Mouse (Mus musculus): Measurements from ENCODE around the gene Ano4. TPM values are rescaled to one million over a fixed set of nuclear protein-coding genes. Genes with fewer than 3 reads are reported as not detected.
A peak's percentile ranks its signal among the peaks of the same experiment; 100 is the strongest.

The Ano4 gene
- polyA plus RNA-seq, 1 experiment from 2014 or later = 2.0 TPM

DNA sequence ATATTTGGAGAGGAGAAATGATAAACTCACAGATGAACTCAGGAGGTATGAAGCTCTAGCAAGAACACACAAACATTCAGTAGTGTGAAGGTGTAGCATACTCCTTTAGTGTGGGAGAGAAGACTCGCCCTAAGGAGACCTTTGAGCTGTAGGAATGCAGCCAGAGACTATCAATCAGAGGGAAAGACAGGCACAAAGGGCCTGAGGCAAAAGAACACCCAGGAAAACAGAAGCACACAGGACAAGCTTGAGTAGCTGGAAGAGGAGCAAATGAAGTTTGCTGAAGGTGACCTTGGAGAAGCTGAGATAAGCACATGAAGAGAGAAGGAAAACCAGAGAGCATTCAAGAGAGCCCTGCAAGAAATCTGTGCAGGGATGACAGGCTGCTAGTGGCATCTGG, 25.5 kb upstream of the Ano4 start:
- TF ChIP-seq CTCF (IDR thresholded peaks at IDR 0.05; ENCODE audit: low read depth) = no peak
- 12% methylated on average over 1 of the region's 1 CpGs for WGBS

DNA sequence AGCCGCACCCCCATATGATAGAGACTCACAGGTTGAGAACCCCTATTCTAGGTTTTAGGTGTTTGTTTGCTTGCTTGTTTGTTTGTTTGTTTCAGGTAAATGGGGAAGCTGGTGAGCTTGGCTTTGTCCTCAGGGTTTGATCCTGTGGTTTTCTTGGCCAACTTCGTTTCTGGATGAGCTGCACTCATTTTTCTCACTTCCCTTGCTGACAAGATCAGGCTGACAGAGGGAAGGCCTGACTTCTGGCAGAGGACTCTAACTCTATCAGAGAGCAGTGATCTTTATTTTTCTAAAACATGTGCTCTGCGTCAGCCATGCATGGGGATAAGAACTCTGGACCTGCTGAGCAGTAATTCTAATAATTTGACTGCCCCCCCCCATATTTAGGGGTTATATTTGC, 14.4 kb upstream of the Ano4 start:
- no peaks in the 10 kb centered on the region for H3K36me3 ChIP-seq (ENCODE audit: insufficient read depth, low read length)
- no peak overlapping the region for H3K4me3 ChIP-seq (replicated peaks; ENCODE audit: low read depth, low read length)
- H3K27me3 ChIP-seq (ENCODE audit: insufficient read depth, low read length) = no peaks in the 10 kb centered on the region
- H3K9me3 ChIP-seq (replicated peaks; ENCODE audit: low read length) = no peaks in the 10 kb centered on the region
- no peak overlapping the region for H3K4me2 ChIP-seq (ENCODE audit: low read length)
- no peak overlapping the region for H3K27ac ChIP-seq
- no peaks in the 10 kb centered on the region for H3K4me1 ChIP-seq (replicated peaks; ENCODE audit: insufficient read depth, low read length)
- ATAC-seq (replicated peaks; ENCODE audit: low FRiP score, low read depth) (no peak), DNase-seq (ENCODE audit: low spot score) (peak; percentile 28)
- TF ChIP-seq CTCF (IDR thresholded peaks at IDR 0.05; ENCODE audit: low read depth) = no peak
- H3K9ac ChIP-seq (ENCODE audit: low read depth, low read length) = no peak overlapping the region
- WGBS = 65% methylated on average over 3 of the region's 3 CpGs

More for the DNA sequence above, 25.5 kb upstream of the Ano4 start:
- Histone ChIP-seq H3K4me2 (ENCODE audit: low read length) (no peak overlapping the region), H3K4me3 (replicated peaks; ENCODE audit: low read depth, low read length) (no peak overlapping the region), H3K9me3 (replicated peaks; ENCODE audit: low read length) (no peaks in the 10 kb centered on the region), H3K9ac (ENCODE audit: low read depth, low read length) (no peak overlapping the region), H3K27me3 (ENCODE audit: insufficient read depth, low read length) (no peaks in the 10 kb centered on the region), H3K36me3 (ENCODE audit: insufficient read depth, low read length) (no peaks in the 10 kb centered on the region), H3K4me1 (replicated peaks; ENCODE audit: insufficient read depth, low read length) (no peaks in the 10 kb centered on the region), H3K27ac (no peak overlapping the region)
- ATAC-seq (replicated peaks; ENCODE audit: low FRiP score, low read depth) = no peak
- no peak for DNase-seq (ENCODE audit: low spot score)

DNA sequence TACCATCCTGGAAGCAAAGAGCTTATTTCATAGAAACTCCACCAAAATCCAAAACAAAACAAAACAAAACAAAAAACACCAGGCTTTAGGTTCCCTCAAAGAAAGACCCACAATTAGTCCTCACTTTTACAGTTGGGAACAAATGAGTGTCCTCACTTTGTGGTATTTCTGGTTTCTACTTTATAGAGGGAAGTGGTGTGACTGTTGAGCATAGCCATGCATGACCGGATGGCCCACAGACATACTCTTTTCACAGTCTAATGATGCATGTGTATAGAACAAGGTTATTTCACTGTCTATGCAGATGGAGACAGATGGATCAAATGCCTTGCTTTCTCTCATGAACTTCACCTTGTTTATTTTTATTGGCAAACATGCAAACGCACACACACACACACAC, 10.1 kb upstream of the Ano4 start:
- no peak for ATAC-seq (replicated peaks; ENCODE audit: low FRiP score, low read depth)
- no peaks in the 10 kb centered on the region for H3K4me1 ChIP-seq (replicated peaks; ENCODE audit: insufficient read depth, low read length)

DNA sequence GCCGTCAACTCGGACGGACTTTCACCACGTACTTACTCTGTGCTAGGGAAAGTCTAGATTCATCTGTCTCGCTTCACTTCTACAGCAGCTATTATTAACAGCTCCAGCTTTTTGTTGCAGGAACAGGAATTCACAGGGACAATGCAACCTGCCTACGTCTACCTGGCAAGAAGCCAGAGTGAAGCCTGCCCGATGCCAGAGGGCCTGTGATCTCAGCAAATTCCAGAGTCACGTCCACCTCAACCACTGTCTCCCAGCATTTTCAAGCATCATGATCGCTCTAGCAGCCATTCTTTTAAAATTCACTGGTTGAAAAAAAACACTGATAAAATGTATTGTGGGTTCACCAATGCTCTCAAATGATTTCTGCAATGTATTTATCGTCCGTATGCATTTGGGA, 6.9 kb upstream of the Ano4 start:
- H3K4me3 ChIP-seq (replicated peaks; ENCODE audit: low read depth, low read length) = no peak overlapping the region
- 76% methylated on average over 11 of the region's 11 CpGs for WGBS
- no peaks in the 10 kb centered on the region for H3K27me3 ChIP-seq (ENCODE audit: insufficient read depth, low read length)
- TF ChIP-seq CTCF (IDR thresholded peaks at IDR 0.05; ENCODE audit: low read depth) = no peak
- no peaks in the 10 kb centered on the region for H3K9me3 ChIP-seq (replicated peaks; ENCODE audit: low read length)
- H3K4me1 ChIP-seq (replicated peaks; ENCODE audit: insufficient read depth, low read length) = no peaks in the 10 kb centered on the region
- ATAC-seq (replicated peaks; ENCODE audit: low FRiP score, low read depth) (no peak), DNase-seq (ENCODE audit: low spot score) (no peak)
- H3K4me2 ChIP-seq (ENCODE audit: low read length) = no peak overlapping the region
- H3K9ac ChIP-seq (ENCODE audit: low read depth, low read length) = no peak overlapping the region
- H3K36me3 ChIP-seq (ENCODE audit: insufficient read depth, low read length) = no peaks in the 10 kb centered on the region
- no peak overlapping the region for H3K27ac ChIP-seq

More for the DNA sequence above, 10.1 kb upstream of the Ano4 start:
- Histone ChIP-seq H3K27ac (no peak overlapping the region), H3K4me3 (replicated peaks; ENCODE audit: low read depth, low read length) (no peak overlapping the region), H3K9me3 (replicated peaks; ENCODE audit: low read length) (no peaks in the 10 kb centered on the region), H3K36me3 (ENCODE audit: insufficient read depth, low read length) (no peaks in the 10 kb centered on the region), H3K9ac (ENCODE audit: low read depth, low read length) (no peak overlapping the region), H3K4me2 (ENCODE audit: low read length) (no peak overlapping the region), H3K27me3 (ENCODE audit: insufficient read depth, low read length) (no peaks in the 10 kb centered on the region)
- TF ChIP-seq CTCF (IDR thresholded peaks at IDR 0.05; ENCODE audit: low read depth) = no peak
- no peak for DNase-seq (ENCODE audit: low spot score)
- WGBS = 78% methylated on average over 2 of the region's 2 CpGs

DNA sequence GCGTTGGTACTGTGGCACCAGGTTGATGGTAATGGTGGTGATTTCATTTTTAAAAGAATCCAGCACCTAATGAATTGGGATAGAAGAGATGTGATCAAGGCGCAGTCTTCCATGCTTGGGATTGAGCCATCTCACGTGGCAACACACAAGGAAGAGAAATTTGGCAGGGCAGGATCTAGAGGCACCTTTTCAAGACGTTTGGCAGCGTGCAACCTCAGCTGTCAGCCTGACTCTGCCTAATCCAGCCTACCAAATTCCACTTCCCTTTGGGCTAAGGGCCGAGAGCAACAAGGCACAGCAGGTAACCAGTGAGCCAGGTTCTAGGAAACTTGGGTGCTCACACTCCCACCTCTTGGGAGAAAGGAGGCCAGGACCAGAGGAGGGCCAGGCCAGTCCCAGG, 1.0 kb upstream of the Ano4 start:
- no peaks in the 10 kb centered on the region for H3K36me3 ChIP-seq (ENCODE audit: insufficient read depth, low read length)
- no peak for TF ChIP-seq CTCF (IDR thresholded peaks at IDR 0.05; ENCODE audit: low read depth)
- no peak overlapping the region for H3K4me3 ChIP-seq (replicated peaks; ENCODE audit: low read depth, low read length)
- H3K27me3 ChIP-seq (ENCODE audit: insufficient read depth, low read length) = peaks cover 16% of the 10 kb centered on the region
- DNase-seq (ENCODE audit: low spot score) = no peak
- no peak overlapping the region for H3K9ac ChIP-seq (ENCODE audit: low read depth, low read length)
- 81% methylated on average over 6 of the region's 6 CpGs for WGBS
- H3K4me1 ChIP-seq (replicated peaks; ENCODE audit: insufficient read depth, low read length) = 0 out of 2 replicates have a peak, but pooled peaks cover 5% of the 10 kb centered on the region
- no peak for ATAC-seq (replicated peaks; ENCODE audit: low FRiP score, low read depth)
- no peak overlapping the region for H3K4me2 ChIP-seq (ENCODE audit: low read length)
- H3K9me3 ChIP-seq (replicated peaks; ENCODE audit: low read length) = no peaks in the 10 kb centered on the region
- no peak overlapping the region for H3K27ac ChIP-seq

DNA sequence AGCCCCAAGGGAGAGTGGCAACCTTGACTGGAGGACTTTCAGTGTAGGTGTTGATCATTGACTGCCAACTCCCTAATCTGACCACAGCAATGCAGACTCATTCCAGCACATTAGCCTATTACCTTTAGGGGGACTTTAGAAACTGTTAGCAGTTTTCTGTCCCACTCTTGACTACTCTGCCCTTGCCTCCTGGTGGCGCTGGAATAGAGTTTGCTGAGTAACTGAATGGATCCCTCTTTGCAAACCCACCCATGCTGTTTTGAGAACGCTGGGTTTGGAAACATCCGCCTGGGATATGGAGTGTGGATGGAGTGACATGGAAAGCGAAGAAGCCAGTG, 603 bp upstream of the Ano4 start:
- 57% methylated on average over 4 of the region's 4 CpGs for WGBS
- DNase-seq (ENCODE audit: low spot score) = peak; percentile 18
- no peak; the same call in 1 of the 2 replicates for ATAC-seq (replicated peaks; ENCODE audit: low FRiP score, low read depth)
- H3K36me3 ChIP-seq (ENCODE audit: insufficient read depth, low read length) = no peaks in the 10 kb centered on the region
- H3K4me2 ChIP-seq (ENCODE audit: low read length) = peak overlapping the region; percentile 98
- H3K4me3 ChIP-seq (replicated peaks; ENCODE audit: low read depth, low read length) = peak overlapping the region; percentile 51
- no peak overlapping the region for H3K9ac ChIP-seq (ENCODE audit: low read depth, low read length)
- TF ChIP-seq CTCF (IDR thresholded peaks at IDR 0.05; ENCODE audit: low read depth) = no peak; the same call in 1 of the 2 replicates
- peaks cover 16% of the 10 kb centered on the region for H3K27me3 ChIP-seq (ENCODE audit: insufficient read depth, low read length)
- 0 out of 2 replicates have a peak, but pooled peaks cover 5% of the 10 kb centered on the region for H3K4me1 ChIP-seq (replicated peaks; ENCODE audit: insufficient read depth, low read length)
- no peaks in the 10 kb centered on the region for H3K9me3 ChIP-seq (replicated peaks; ENCODE audit: low read length)
- no peak overlapping the region for H3K27ac ChIP-seq

DNA sequence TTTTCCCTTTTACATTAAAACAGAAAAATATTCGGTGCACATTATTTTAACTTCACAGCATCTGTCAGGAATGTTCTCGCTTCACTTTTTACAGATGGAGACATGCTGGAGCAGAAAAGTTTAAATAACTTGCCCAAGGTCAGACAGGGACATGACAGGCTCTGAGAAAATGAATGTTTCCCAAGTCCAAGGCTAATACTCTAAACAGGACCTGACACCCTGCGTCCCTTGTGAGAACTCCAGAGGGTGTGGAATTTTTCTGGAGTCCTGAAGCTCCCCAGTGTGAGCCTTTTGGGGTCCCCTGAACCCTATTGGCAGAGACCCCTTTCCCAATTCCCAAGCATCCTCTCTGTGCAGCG, 451 bp downstream of the Ano4 start:
- Histone ChIP-seq H3K9ac (ENCODE audit: low read depth, low read length) (0 out of 2 replicates have a peak overlapping the region, but pooled peaks have one; percentile 46), H3K9me3 (replicated peaks; ENCODE audit: low read length) (no peaks in the 10 kb centered on the region), H3K27me3 (ENCODE audit: insufficient read depth, low read length) (peaks cover 16% of the 10 kb centered on the region), H3K4me1 (replicated peaks; ENCODE audit: insufficient read depth, low read length) (0 out of 2 replicates have a peak, but pooled peaks cover 5% of the 10 kb centered on the region), H3K4me3 (replicated peaks; ENCODE audit: low read depth, low read length) (peak overlapping the region; percentile 51), H3K27ac (no peak overlapping the region), H3K36me3 (ENCODE audit: insufficient read depth, low read length) (no peaks in the 10 kb centered on the region), H3K4me2 (ENCODE audit: low read length) (peak overlapping the region; percentile 98)
- WGBS = 23% methylated on average over 4 of the region's 4 CpGs
- DNase-seq (ENCODE audit: low spot score) (no peak), ATAC-seq (replicated peaks; ENCODE audit: low FRiP score, low read depth) (no peak)
- TF ChIP-seq CTCF (IDR thresholded peaks at IDR 0.05; ENCODE audit: low read depth) = no peak
